Mouse (Mus musculus): ENCODE results near the gene Gm39115. TPM values are rescaled to one million over a fixed set of nuclear protein-coding genes. Genes with fewer than 3 reads are reported as not detected.
"Not testable (repeated sequence)": the region's sequence is repeated elsewhere in the genome, so short reads cannot be mapped to it uniquely, and the experiment has no call there.

Gene Gm39115
- polyA plus RNA-seq, 1 experiment from 2014 or later = not detected

GRCm38 (mm10) chr7:142120629-142121028 lies 15.2 kb downstream of the Gm39115 start, which contains the start of gene Gm45618:
Gene Gm45618 (minus strand): TSS chr7:142120729.
- DNase-seq (ENCODE audit: low spot score); H3K27me3 ChIP-seq (replicated peaks; ENCODE audit: control insufficient read depth, insufficient read depth, low read length); ATAC-seq (replicated peaks; ENCODE audit: low FRiP score); H3K9ac ChIP-seq (ENCODE audit: low read depth, low read length); H3K9me3 ChIP-seq (ENCODE audit: control insufficient read depth, low read length); H3K4me2 ChIP-seq; H3K36me3 ChIP-seq (ENCODE audit: control insufficient read depth, insufficient read depth, low read length); H3K4me1 ChIP-seq (replicated peaks; ENCODE audit: control insufficient read depth, insufficient read depth, low read length); H3K4me3 ChIP-seq (ENCODE audit: low read depth, low read length); H3K27ac ChIP-seq (ENCODE audit: low read depth, low read length): not testable (repeated sequence)
- WGBS = 89% methylated on average over 1 of the region's 1 CpGs

- Histone ChIP-seq H3K4me1 (replicated peaks; ENCODE audit: control insufficient read depth, insufficient read depth, low read length) (no peaks in the 10 kb centered on the region), H3K27ac (ENCODE audit: low read depth, low read length) (no peak overlapping the region), H3K27me3 (replicated peaks; ENCODE audit: control insufficient read depth, insufficient read depth, low read length) (no peaks in the 10 kb centered on the region), H3K4me3 (ENCODE audit: low read depth, low read length) (no peak overlapping the region), H3K36me3 (ENCODE audit: control insufficient read depth, insufficient read depth, low read length) (no peaks in the 10 kb centered on the region), H3K4me2 (no peak overlapping the region), H3K9me3 (ENCODE audit: control insufficient read depth, low read length) (no peaks in the 10 kb centered on the region), H3K9ac (ENCODE audit: low read depth, low read length) (no peak overlapping the region)
- 13% methylated on average over 5 of the region's 5 CpGs for WGBS
- ATAC-seq (replicated peaks; ENCODE audit: low FRiP score) (no peak), DNase-seq (ENCODE audit: low spot score) (no peak)
Measured at GRCm38 (mm10) chr7:142119632-142120031, 16.2 kb downstream of the Gm39115 start.

GRCm38 (mm10) chr7:142104747-142105146 lies 31.1 kb downstream of the Gm39115 start:
- Histone ChIP-seq H3K9ac (ENCODE audit: low read depth, low read length) (no peak overlapping the region), H3K27ac (ENCODE audit: low read depth, low read length) (no peak overlapping the region), H3K4me2 (no peak overlapping the region), H3K9me3 (ENCODE audit: control insufficient read depth, low read length) (no peaks in the 10 kb centered on the region), H3K4me1 (replicated peaks; ENCODE audit: control insufficient read depth, insufficient read depth, low read length) (no peaks in the 10 kb centered on the region), H3K27me3 (replicated peaks; ENCODE audit: control insufficient read depth, insufficient read depth, low read length) (no peaks in the 10 kb centered on the region), H3K36me3 (ENCODE audit: control insufficient read depth, insufficient read depth, low read length) (no peaks in the 10 kb centered on the region), H3K4me3 (ENCODE audit: low read depth, low read length) (no peak overlapping the region)
- DNase-seq (ENCODE audit: low spot score) (no peak), ATAC-seq (replicated peaks; ENCODE audit: low FRiP score) (no peak)
- 41% methylated on average over 5 of the region's 5 CpGs for WGBS

- WGBS = 11% methylated on average over 9 of the region's 9 CpGs
- Histone ChIP-seq H3K36me3 (ENCODE audit: control insufficient read depth, insufficient read depth, low read length) (no peaks in the 10 kb centered on the region), H3K4me3 (ENCODE audit: low read depth, low read length) (no peak overlapping the region), H3K27me3 (replicated peaks; ENCODE audit: control insufficient read depth, insufficient read depth, low read length) (peaks cover 55% of the 10 kb centered on the region), H3K4me2 (no peak overlapping the region), H3K27ac (ENCODE audit: low read depth, low read length) (no peak overlapping the region), H3K4me1 (replicated peaks; ENCODE audit: control insufficient read depth, insufficient read depth, low read length) (peaks cover 15% of the 10 kb centered on the region; the same call in 1 of the 2 replicates), H3K9ac (ENCODE audit: low read depth, low read length) (no peak overlapping the region), H3K9me3 (ENCODE audit: control insufficient read depth, low read length) (no peaks in the 10 kb centered on the region)
- ATAC-seq (replicated peaks; ENCODE audit: low FRiP score) = peak; percentile 59
- DNase-seq (ENCODE audit: low spot score) = peak; percentile 73
Measured at GRCm38 (mm10) chr7:142097776-142098175, 38.1 kb downstream of the Gm39115 start.

- Histone ChIP-seq H3K27me3 (replicated peaks; ENCODE audit: control insufficient read depth, insufficient read depth, low read length) (peaks cover 66% of the 10 kb centered on the region), H3K4me3 (ENCODE audit: low read depth, low read length) (no peak overlapping the region), H3K9ac (ENCODE audit: low read depth, low read length) (no peak overlapping the region), H3K36me3 (ENCODE audit: control insufficient read depth, insufficient read depth, low read length) (no peaks in the 10 kb centered on the region), H3K27ac (ENCODE audit: low read depth, low read length) (no peak overlapping the region), H3K4me1 (replicated peaks; ENCODE audit: control insufficient read depth, insufficient read depth, low read length) (peaks cover 15% of the 10 kb centered on the region; the same call in 1 of the 2 replicates), H3K9me3 (ENCODE audit: control insufficient read depth, low read length) (no peaks in the 10 kb centered on the region), H3K4me2 (no peak overlapping the region)
- 81% methylated on average over 4 of the region's 4 CpGs for WGBS
- no peak for ATAC-seq (replicated peaks; ENCODE audit: low FRiP score)
- DNase-seq (ENCODE audit: low spot score) = no peak
Measured at GRCm38 (mm10) chr7:142096701-142097100, 39.1 kb downstream of the Gm39115 start.

GRCm38 (mm10) chr7:142095183-142095931 lies 40.5 kb downstream of the Gm39115 start, which contains the start of gene Dusp8:
Gene Dusp8 (minus strand): TSS chr7:142095843.
- Histone ChIP-seq H3K27ac (ENCODE audit: low read depth, low read length) (peak within 1 kb of the TSS; percentile 30; the same call in 1 of the 2 replicates), H3K4me1 (replicated peaks; ENCODE audit: control insufficient read depth, insufficient read depth, low read length) (peaks cover 15% of the 10 kb centered on the region; the same call in 1 of the 2 replicates), H3K4me2 (peak within 1 kb of the TSS; percentile 88), H3K27me3 (replicated peaks; ENCODE audit: control insufficient read depth, insufficient read depth, low read length) (peaks cover 79% of the 10 kb centered on the region), H3K9me3 (ENCODE audit: control insufficient read depth, low read length) (no peaks in the 10 kb centered on the region), H3K36me3 (ENCODE audit: control insufficient read depth, insufficient read depth, low read length) (no peaks in the 10 kb centered on the region), H3K9ac (ENCODE audit: low read depth, low read length) (peak within 1 kb of the TSS; percentile 69), H3K4me3 (ENCODE audit: low read depth, low read length) (peak within 1 kb of the TSS; percentile 68)
- DNase-seq (ENCODE audit: low spot score) = peak; percentile 85
- WGBS = 1% methylated on average over 59 of the region's 63 CpGs
- peak; percentile 82 for ATAC-seq (replicated peaks; ENCODE audit: low FRiP score)

- WGBS = under 1% methylated on average over 85 of the region's 89 CpGs
- peaks cover 87% of the 10 kb centered on the region for H3K27me3 ChIP-seq (replicated peaks; ENCODE audit: control insufficient read depth, insufficient read depth, low read length)
- peaks cover 22% of the 10 kb centered on the region for H3K4me1 ChIP-seq (replicated peaks; ENCODE audit: control insufficient read depth, insufficient read depth, low read length)
- H3K9me3 ChIP-seq (ENCODE audit: control insufficient read depth, low read length) = no peaks in the 10 kb centered on the region
- H3K9ac ChIP-seq (ENCODE audit: low read depth, low read length) = peak overlapping the region; percentile 69
- peak overlapping the region; percentile 68 for H3K4me3 ChIP-seq (ENCODE audit: low read depth, low read length)
- DNase-seq (ENCODE audit: low spot score) (no peak), ATAC-seq (replicated peaks; ENCODE audit: low FRiP score) (peak; percentile 44)
- H3K4me2 ChIP-seq = peak overlapping the region; percentile 88
- peak overlapping the region; percentile 30; the same call in 1 of the 2 replicates for H3K27ac ChIP-seq (ENCODE audit: low read depth, low read length)
- H3K36me3 ChIP-seq (ENCODE audit: control insufficient read depth, insufficient read depth, low read length) = no peaks in the 10 kb centered on the region
Measured at GRCm38 (mm10) chr7:142094301-142095143, 41.3 kb downstream of the Gm39115 start.

- no peak overlapping the region for H3K27ac ChIP-seq (ENCODE audit: low read depth, low read length)
- H3K4me1 ChIP-seq (replicated peaks; ENCODE audit: control insufficient read depth, insufficient read depth, low read length) = peaks cover 27% of the 10 kb centered on the region
- peak overlapping the region; percentile 68 for H3K4me3 ChIP-seq (ENCODE audit: low read depth, low read length)
- 29% methylated on average over 6 of the region's 6 CpGs for WGBS
- peak overlapping the region; percentile 88 for H3K4me2 ChIP-seq
- H3K9ac ChIP-seq (ENCODE audit: low read depth, low read length) = peak overlapping the region; percentile 69
- peaks cover 94% of the 10 kb centered on the region for H3K27me3 ChIP-seq (replicated peaks; ENCODE audit: control insufficient read depth, insufficient read depth, low read length)
- no peak for DNase-seq (ENCODE audit: low spot score)
- no peaks in the 10 kb centered on the region for H3K9me3 ChIP-seq (ENCODE audit: control insufficient read depth, low read length)
- 0 out of 2 replicates have a peak, but pooled peaks have one; percentile 15 for ATAC-seq (replicated peaks; ENCODE audit: low FRiP score)
- H3K36me3 ChIP-seq (ENCODE audit: control insufficient read depth, insufficient read depth, low read length) = no peaks in the 10 kb centered on the region
Measured at GRCm38 (mm10) chr7:142093696-142094240, 42.1 kb downstream of the Gm39115 start.

All from liver, embryonic 11.5 days (tissue).